Mouse (Mus musculus) cerebellum, adult 11-12 months (tissue): ENCODE measurements around the gene Tecpr2.
A peak's percentile ranks its signal among the peaks of the same experiment; 100 is the strongest.

Source experiments
- DNase-seq: peaks from one replicate; pipeline ENCODE4 v3.0.0; 2022

Tecpr2 gene

GRCm38 (mm10) chr12:110865571-110865970 lies 23.5 kb upstream of the Tecpr2 start:
- no peak for DNase-seq

GRCm38 (mm10) chr12:110865989-110866388 lies 23.1 kb upstream of the Tecpr2 start:
- DNase-seq: peak; percentile 44

- DNase-seq: no peak
These were observed 19.0 kb upstream of the Tecpr2 start for GRCm38 (mm10) chr12:110870107-110870506.

GRCm38 (mm10) chr12:110871247-110871646 lies 17.8 kb upstream of the Tecpr2 start:
- DNase-seq: no peak

GRCm38 (mm10) chr12:110875351-110875750 lies 13.7 kb upstream of the Tecpr2 start:
- DNase-seq: no peak

GRCm38 (mm10) chr12:110882291-110882690 lies 6.8 kb upstream of the Tecpr2 start:
- no peak for DNase-seq

- no peak for DNase-seq
These were observed 3.8 kb upstream of the Tecpr2 start for GRCm38 (mm10) chr12:110885251-110885650.

- DNase-seq: no peak
These were observed 958 bp upstream of the Tecpr2 start for GRCm38 (mm10) chr12:110888106-110888505.

- no peak for DNase-seq
These were observed 458 bp upstream of the Tecpr2 start for GRCm38 (mm10) chr12:110888606-110889005.

GRCm38 (mm10) chr12:110891887-110892286 lies 2.8 kb downstream of the Tecpr2 start:
- DNase-seq: no peak

- no peak for DNase-seq
These were observed 13.0 kb downstream of the Tecpr2 start for GRCm38 (mm10) chr12:110902106-110902505.

GRCm38 (mm10) chr12:110903536-110903935 lies 14.5 kb downstream of the Tecpr2 start:
- DNase-seq: no peak

GRCm38 (mm10) chr12:110907845-110908244 lies 18.8 kb downstream of the Tecpr2 start:
- no peak for DNase-seq

- DNase-seq: no peak
These were observed 20.9 kb downstream of the Tecpr2 start for GRCm38 (mm10) chr12:110909962-110910361.

- no peak for DNase-seq
These were observed 26.7 kb downstream of the Tecpr2 start for GRCm38 (mm10) chr12:110915761-110916160.

GRCm38 (mm10) chr12:110920254-110920653 lies 31.2 kb downstream of the Tecpr2 start:
- no peak for DNase-seq

GRCm38 (mm10) chr12:110921572-110921971 lies 32.5 kb downstream of the Tecpr2 start:
- no peak for DNase-seq

GRCm38 (mm10) chr12:110932820-110933219 lies 43.8 kb downstream of the Tecpr2 start:
- no peak for DNase-seq

- peak; percentile 93 for DNase-seq
These were observed 47.0 kb downstream of the Tecpr2 start for GRCm38 (mm10) chr12:110935983-110936620.

- no peak for DNase-seq
These were observed 48.4 kb downstream of the Tecpr2 start for GRCm38 (mm10) chr12:110937496-110937895.

GRCm38 (mm10) chr12:110939385-110939784 lies 50.3 kb downstream of the Tecpr2 start:
- DNase-seq: no peak

GRCm38 (mm10) chr12:110940869-110941268 lies 51.8 kb downstream of the Tecpr2 start:
- DNase-seq: no peak

GRCm38 (mm10) chr12:110946216-110946615 lies 57.2 kb downstream of the Tecpr2 start:
- no peak for DNase-seq

GRCm38 (mm10) chr12:110948082-110948909 lies 59.2 kb downstream of the Tecpr2 start:
- DNase-seq: no peak

- DNase-seq: no peak
These were observed 59.8 kb downstream of the Tecpr2 start for GRCm38 (mm10) chr12:110948910-110949201.
